Mouse (Mus musculus) heart, adult 2 months (tissue): Measurements from ENCODE around the gene Daxx. TPM values are rescaled to one million over a fixed set of nuclear protein-coding genes. Genes with fewer than 3 reads are reported as not detected.

ENCODE experiments used
- DNase-seq, 2 experiments: peaks; one replicate each; pipeline ENCODE4 v3.0.0; 2021
- H3K27ac ChIP-seq: fragments of 200-600 bp; 2 replicates; pipeline ENCODE4 v1.8.1; 2022
- H3K27me3 ChIP-seq: fragments of 200-500 bp; 2 replicates; pipeline ENCODE4 v1.6.1; 2012; ENCODE audit warnings: mild to moderate bottlenecking, low read length, inconsistent platforms, mixed read lengths; ENCODE audit not compliant: control insufficient read depth, insufficient read depth
- H3K36me3 ChIP-seq: fragments of 200-500 bp; 2 replicates; pipeline ENCODE4 v1.6.1; 2012; ENCODE audit warnings: low read length, inconsistent platforms; ENCODE audit not compliant: control insufficient read depth, insufficient read depth
- H3K4me1 ChIP-seq: fragments of 200-500 bp; 2 replicates; pipeline ENCODE4 v1.6.1; 2011; ENCODE audit warnings: low read length; ENCODE audit not compliant: control insufficient read depth, insufficient read depth
- H3K4me3 ChIP-seq: fragments of 200-600 bp; 2 replicates; pipeline ENCODE4 v1.8.1; 2022
- H3K79me2 ChIP-seq: fragments of 200-500 bp; replicated peaks from 2 replicates; pipeline ENCODE4 v1.6.1; 2012; ENCODE audit warnings: mild to moderate bottlenecking, inconsistent platforms, low read length, moderate library complexity, mixed read lengths; ENCODE audit not compliant: control insufficient read depth, insufficient read depth
- H3K9ac ChIP-seq: fragments of 200-500 bp; 2 replicates; pipeline ENCODE4 v1.6.1; 2012; ENCODE audit warnings: low read depth, mild to moderate bottlenecking, control low read depth, inconsistent platforms, low read length, mixed read lengths
- CTCF ChIP-seq: fragments of 200-600 bp; IDR thresholded peaks from 2 replicates; pipeline ENCODE4 v1.8.1; 2022; ENCODE audit warnings: antibody characterized with exemption, mild to moderate bottlenecking, moderate library complexity
- EP300 ChIP-seq: fragments of 200-500 bp; IDR thresholded peaks from 2 replicates; pipeline ENCODE4 v1.6.1; 2011; ENCODE audit warnings: low read depth, low read length, control low read depth; ENCODE audit not compliant: insufficient read depth
- POLR2A ChIP-seq: fragments of 200-500 bp; IDR thresholded peaks from 2 replicates; pipeline ENCODE4 v1.6.1; 2011; ENCODE audit warnings: mild to moderate bottlenecking, low read depth, low read length, control low read depth; ENCODE audit not compliant: insufficient read depth
- WGBS: fragments of 180-500 bp; shearing (Covaris S2); methylation state at CpG from one replicate; pipeline ENCODE4 v1.1.7; 2018; 5-methylcytosine and 5-hydroxymethylcytosine counted together
- intact Hi-C: fragments of 180-260 bp; cut with DNase I; formaldehyde crosslinking; loops from one replicate; pipeline ENCODE4 v1.15.1; 2025
- polyA plus RNA-seq: library from polyadenylated mRNA; depleted of rRNA; stranded (reverse); fragments of >200 nt; gene quantifications from 2 replicates; pipeline ENCODE4 v1.2.3, GENCODE M21; 2012
- total RNA-seq, 2 experiments: library from RNA; stranded (reverse); gene quantifications; 2 replicates each; pipeline ENCODE4 v1.2.3; 2021

Gene Daxx
- total and polyA plus RNA-seq, 3 experiments, result 11.5 to 20.5 (median 16.4) TPM

DNA sequence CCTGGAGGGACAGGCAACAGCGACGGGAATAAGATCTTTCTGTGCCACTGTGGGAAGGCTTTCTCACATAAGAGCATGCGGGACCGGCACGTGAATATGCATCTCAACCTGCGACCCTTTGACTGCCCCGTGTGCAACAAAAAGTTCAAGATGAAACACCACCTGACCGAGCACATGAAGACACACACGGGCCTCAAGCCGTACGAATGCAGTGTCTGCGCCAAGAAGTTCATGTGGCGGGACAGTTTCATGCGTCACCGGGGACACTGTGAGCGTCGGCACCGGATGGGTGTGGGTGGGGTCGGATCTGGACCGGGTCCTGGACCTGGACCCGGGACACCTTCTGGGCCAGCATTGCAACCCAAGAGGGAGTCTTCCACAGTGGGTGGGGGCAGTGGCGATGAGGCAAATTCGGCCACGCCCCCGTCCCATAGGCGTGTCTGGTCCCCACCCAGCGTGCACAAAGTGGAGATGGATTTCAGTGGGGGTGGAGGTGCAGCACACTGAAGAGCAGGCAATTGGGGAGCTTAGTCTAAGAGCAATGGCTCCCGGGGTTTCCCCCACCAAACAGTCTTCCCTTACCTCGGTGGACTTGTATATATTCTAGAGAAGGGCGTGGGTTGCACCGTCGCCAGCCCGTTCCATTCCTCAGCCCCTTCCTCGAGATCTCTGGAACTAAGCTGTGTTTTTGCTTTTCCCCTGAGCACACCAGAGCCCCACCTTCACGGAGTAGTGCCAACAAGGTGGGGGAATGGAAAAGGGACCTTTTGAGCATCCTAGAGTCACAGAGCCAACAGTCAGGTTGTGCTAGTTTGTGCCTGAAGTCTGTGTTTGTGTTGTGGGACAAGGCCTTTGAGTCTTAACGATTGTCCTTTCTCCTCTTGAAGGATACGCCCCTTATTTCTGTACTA lies 9.3 kb downstream of the Daxx start:
- WGBS, result 54% methylated on average over 37 of the region's 37 CpGs
- peak; percentile 66 to 68 for DNase-seq
- intact Hi-C loops, result no loop called here
- Histone ChIP-seq H3K27ac (peak overlapping the region; percentile 92), H3K27me3 (no peaks in the 10 kb centered on the region), H3K79me2 (no peaks in the 10 kb centered on the region), H3K36me3 (peaks cover 3% of the 10 kb centered on the region; the same call in 1 of the 2 replicates), H3K4me3 (peak overlapping the region; percentile 75), H3K9ac (0 out of 2 replicates have a peak overlapping the region, but pooled peaks have one; percentile 85), H3K4me1 (peaks cover 4% of the 10 kb centered on the region)
- TF ChIP-seq EP300 (0 out of 2 replicates have a peak, but pooled peaks have one; percentile 29), POLR2A (no peak), CTCF (no peak)

GRCm38 (mm10) chr17:33919351-33920281 lies 10.4 kb downstream of the Daxx start:
- Histone ChIP-seq H3K36me3 (peaks cover 3% of the 10 kb centered on the region; the same call in 1 of the 2 replicates), H3K4me3 (peak overlapping the region; percentile 75), H3K9ac (peak overlapping the region; percentile 85), H3K79me2 (no peaks in the 10 kb centered on the region), H3K4me1 (peaks cover 4% of the 10 kb centered on the region), H3K27ac (peak overlapping the region; percentile 92), H3K27me3 (no peaks in the 10 kb centered on the region)
- peak; percentile 86 for TF ChIP-seq POLR2A
- TF ChIP-seq EP300, result peak; percentile 80; the same call in 1 of the 2 replicates
- peak; percentile 54 for TF ChIP-seq CTCF
- intact Hi-C loops, result loop anchor here (1.0 to 10.0 kb wide), 3 partner anchors 10 to 675 kb away; partner anchors contain the start of genes Ager, Pbx2 and Rgl2
- DNase-seq, result peak; percentile 85 to 91
- under 1% methylated on average over 52 of the region's 52 CpGs for WGBS

DNA sequence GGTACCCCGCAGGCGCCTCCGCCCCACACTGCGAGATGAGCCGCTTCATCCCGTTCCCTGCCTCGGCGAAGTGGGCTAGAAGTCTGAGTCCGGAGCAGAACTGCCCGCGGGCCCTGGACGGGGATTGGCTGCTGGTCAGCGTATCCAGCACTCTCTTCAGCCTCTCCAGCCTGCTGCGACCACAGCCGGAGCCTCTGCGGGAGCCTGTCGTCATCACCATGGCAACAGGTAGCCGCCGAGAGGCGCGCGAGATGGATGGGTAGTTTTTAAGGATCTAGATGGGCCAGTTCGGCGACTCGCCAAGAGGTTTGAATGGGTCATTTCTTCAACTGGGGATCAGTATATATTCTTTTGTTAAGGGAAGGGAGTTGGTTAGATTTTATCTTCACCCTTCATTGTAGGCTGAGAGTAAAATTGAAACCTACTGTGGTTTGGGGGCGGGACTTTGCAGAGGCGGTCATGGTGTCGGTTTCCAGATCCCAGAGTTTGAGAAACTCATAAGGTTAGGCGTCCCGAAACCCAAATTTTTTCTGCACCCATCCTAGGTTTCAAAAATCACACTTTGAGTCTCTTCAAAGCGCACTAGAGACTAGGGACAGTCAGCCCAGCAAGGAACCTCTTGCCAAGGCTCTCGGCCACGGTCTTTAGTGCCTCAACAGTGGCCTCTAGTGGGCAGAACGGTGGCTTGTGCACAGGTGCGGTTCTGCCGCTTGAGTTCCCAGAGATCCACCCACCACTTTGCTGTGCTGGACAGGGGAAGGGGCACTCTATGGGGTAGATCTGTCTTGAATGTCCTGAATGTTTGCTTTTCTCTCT lies 11.3 kb downstream of the Daxx start:
- intact Hi-C loops, result loop anchor here (1.0 to 10.0 kb wide), 3 partner anchors 9 to 674 kb away; partner anchors contain the start of genes Ager, Pbx2 and Rgl2
- peaks cover 1% of the 10 kb centered on the region; the same call in 1 of the 2 replicates for H3K79me2 ChIP-seq
- under 1% methylated on average over 36 of the region's 36 CpGs for WGBS
- H3K9ac ChIP-seq, result peak overlapping the region; percentile 85
- peaks cover 3% of the 10 kb centered on the region for H3K4me1 ChIP-seq
- DNase-seq, result peak; percentile 86 to 87
- TF ChIP-seq POLR2A (no peak), EP300 (peak; percentile 70; the same call in 1 of the 2 replicates), CTCF (peak; percentile 96)
- H3K27me3 ChIP-seq, result no peaks in the 10 kb centered on the region
- no peaks in the 10 kb centered on the region for H3K36me3 ChIP-seq
- H3K27ac ChIP-seq, result peak overlapping the region; percentile 92
- peak overlapping the region; percentile 75 for H3K4me3 ChIP-seq

DNA sequence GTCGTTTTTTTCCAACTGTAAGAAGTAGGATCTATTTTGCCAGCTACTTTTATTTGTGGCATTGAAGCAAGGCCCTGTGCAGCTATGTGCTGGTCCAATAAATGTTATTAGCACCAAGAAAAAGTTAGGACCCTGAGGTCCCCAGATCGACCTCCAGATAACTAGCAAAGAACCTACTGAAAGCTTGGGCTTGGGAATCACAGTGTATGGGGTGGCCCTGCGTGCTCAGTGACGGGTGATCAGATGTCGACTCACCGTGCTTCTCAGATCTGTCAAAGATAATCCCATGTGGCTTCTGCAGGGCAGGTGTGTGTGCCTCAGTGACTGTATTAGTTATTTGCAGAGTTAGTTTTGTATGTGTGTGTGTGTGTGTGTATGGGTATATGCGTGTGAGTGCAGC lies 12.1 kb downstream of the Daxx start:
- H3K79me2 ChIP-seq, result peaks cover 3% of the 10 kb centered on the region; the same call in 1 of the 2 replicates
- H3K27ac ChIP-seq, result no peak overlapping the region
- H3K4me1 ChIP-seq, result peaks cover 3% of the 10 kb centered on the region
- H3K4me3 ChIP-seq, result no peak overlapping the region
- H3K9ac ChIP-seq, result no peak overlapping the region
- TF ChIP-seq CTCF (no peak), POLR2A (no peak), EP300 (no peak)
- 84% methylated on average over 7 of the region's 7 CpGs for WGBS
- DNase-seq, result no peak
- H3K27me3 ChIP-seq, result no peaks in the 10 kb centered on the region
- H3K36me3 ChIP-seq, result no peaks in the 10 kb centered on the region
- intact Hi-C loops, result loop anchor here (2.0 to 10.0 kb wide), 2 partner anchors 25 to 673 kb away; partner anchors contain the start of genes Ager and Pbx2
